Mouse (Mus musculus): ENCODE measurements around the gene Kdm1a.

DNA sequence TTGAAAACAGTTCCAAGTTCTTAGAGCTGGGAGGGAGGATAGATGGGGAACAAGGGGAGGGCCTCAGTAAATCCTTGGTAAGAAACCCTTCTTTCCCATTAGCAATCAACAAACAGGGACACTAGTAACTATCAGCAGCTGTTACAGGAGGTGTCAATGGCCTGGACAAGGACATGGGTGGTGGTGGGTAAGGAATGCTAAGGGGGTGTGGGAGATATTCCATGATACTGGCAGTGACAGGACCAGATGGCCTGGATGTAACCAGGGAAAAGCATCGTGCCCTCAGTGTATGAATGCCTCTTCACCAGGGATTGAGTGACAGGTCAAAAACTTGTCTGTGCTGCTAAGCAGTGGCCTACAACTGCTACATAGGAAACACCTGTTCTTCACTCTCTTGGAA is 49.4 kb downstream of the Kdm1a start:
- TF ChIP-seq CTCF (IDR thresholded peaks at IDR 0.05; ENCODE audit: low read depth, low read length) (no peak), POLR2A (IDR thresholded peaks at IDR 0.05; ENCODE audit: borderline replicate concordance, low read depth, low read length) (no peak)

Measured in bone marrow macrophage, adult 2 months (primary cell).